Mouse (Mus musculus): ENCODE measurements around the gene G6pc.
"Not testable (repeated sequence)": the region's sequence is repeated elsewhere in the genome, so short reads cannot be mapped to it uniquely, and the experiment has no call there.

Gene G6pc

DNA sequence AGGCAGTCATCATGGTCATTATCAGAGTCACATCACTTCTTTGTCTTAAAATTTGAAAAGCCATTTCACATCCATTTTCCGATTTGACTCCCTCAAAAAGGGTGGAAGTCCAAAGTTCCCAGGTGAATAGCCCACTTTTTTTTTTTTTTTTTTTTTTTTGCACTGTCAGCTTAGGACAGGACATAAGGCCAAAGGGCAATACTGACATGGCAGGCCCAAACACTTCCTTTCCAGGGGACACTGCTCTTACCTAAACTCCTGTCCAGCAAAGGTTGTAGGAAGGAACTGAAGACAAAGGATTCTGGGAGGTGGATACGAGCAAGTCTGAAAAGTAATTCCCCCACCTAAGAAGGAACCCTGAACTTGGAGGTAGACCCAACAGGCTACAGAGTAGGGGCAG lies 11.4 kb upstream of the G6pc start:
- no peak for DNase-seq (ENCODE audit: extremely low spot score)

DNA sequence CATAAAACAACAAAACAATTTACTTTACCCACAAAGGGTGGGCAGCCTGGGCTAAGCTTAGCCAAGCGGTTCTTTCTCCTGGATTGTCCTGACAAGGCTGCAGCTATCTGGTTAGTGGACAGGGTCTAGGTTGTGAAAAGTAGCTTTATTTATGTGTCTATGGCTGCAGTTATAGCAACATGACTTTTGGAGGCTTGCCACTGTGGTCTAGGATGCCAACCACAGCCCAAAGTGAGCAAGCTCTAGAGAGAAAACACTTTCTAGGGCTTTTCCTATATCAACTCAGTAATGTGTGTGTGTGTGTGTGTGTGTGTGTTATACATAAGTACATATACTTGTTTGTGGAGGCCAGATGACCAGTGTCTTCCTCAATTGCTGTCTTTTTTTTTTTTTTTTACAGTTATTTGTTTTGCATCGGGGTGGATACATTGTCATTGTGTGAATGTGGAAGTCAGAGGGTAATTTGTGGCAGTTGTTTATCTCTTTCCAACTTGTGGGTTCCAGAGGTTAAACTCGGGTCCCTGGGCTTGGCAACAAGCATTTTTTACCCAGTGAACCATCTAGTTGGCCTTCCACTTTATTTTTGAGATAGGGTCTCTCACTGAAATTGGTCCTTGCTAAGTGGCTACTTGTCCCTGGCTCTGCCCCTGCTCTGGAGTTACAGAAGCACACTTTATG lies 9.7 kb upstream of the G6pc start:
- DNase-seq (ENCODE audit: extremely low spot score) = no peak

DNA sequence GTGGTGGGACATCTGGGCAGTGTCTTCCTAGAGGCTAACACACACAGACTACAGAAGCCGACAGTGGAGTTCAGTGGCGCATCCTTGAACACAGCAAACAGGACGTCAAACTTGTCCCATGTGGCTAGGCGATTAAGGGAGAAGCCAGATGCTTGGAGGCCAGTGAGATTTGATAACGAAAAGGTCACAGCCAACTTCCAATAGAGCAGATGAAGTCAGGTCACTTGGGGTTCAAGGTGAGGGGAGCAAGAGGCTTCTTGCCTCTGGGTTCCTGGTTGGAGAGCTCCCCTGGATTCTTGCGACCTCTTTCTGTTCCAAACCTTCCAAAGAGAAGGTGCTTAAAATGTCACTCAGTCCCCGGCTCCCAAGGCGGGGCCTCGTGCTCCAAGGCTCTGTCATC lies 7.6 kb upstream of the G6pc start:
- DNase-seq (ENCODE audit: extremely low spot score) = no peak

DNA sequence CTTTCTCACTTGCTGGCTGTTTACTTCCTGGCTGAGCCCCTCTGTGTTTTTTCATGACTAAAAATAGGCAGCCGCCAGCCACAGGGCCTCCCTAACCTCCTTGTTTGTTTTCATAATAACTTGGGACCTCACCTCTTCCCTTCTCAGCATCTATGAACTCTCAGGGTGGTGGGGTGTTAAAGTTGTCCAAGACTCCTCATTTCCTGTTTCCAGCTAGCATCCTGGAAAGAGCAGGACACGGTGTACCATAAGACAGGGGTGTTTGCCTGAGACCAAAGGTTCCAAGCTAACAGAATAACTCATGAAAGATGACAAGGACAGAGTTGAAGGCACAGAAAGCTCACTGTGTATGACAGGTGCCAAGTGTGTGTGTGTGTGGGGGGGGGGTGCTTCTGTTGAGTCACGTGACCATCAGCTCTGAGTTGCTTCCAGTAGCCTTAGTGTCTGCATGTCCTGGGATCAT lies 6.7 kb upstream of the G6pc start:
- no peak for DNase-seq (ENCODE audit: extremely low spot score)

DNA sequence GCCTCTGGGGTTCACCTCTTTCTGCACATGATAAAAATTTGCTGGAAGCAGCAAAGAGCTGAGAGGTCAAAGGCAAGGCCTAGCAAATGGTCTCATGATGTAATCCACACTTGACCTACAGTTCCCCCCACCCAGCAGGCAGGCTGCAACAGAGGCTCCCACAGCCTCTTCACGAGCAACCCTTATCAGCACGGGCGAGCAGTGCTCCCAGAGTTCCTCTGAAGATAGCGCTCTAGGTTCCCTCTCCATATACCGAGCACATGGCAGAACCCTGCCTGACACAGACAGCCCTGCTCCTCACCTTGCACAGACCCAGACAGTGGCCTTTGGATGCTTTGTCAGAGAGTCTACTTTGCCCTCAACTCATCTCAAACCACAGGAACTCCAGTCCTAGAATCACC lies 2.8 kb upstream of the G6pc start:
- no peak for DNase-seq (ENCODE audit: extremely low spot score)

DNA sequence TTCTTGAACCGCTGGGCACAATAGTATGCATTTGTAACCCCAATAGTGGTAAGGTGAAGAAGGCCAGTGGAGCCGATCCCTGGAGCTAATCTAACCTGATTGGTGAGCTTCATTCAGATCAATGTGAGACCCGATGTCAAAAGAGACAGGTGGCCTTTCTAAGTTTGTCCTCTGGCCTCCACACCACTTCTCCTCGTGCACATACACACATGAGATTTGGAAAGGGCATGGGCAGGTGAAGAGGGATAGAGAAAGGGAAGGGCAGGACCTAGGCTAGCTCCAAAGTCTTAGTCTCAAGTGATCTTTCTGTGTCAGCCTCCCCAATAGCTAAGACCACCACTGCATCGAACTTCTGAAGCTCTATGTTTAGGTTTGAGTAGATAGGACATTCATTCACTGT lies 2.8 kb downstream of the G6pc start:
- DNase-seq (ENCODE audit: extremely low spot score) = no peak

DNA sequence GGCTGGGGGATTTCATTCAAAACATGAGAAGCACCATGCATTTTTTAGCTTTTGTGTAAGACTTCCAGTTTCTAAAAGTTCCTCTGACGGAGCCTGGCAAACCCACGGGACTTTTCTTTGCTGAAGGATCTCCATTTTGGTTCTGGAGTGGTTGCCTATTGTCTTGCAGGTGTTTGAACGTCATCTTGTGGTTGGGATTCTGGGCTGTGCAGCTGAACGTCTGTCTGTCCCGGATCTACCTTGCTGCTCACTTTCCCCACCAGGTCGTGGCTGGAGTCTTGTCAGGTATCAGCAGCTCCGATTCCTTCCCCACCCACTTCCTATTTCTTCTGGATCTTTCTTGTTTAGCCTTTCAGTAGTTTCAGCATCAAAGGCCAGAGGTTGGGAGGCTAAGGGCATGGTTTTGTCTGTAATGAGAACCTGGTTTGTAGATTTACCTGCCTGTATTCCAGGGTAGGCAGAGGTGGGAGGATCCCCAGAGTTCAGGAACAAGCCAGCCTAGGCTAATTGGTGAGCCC lies 7.1 kb downstream of the G6pc start:
- DNase-seq (ENCODE audit: extremely low spot score) = no peak

DNA sequence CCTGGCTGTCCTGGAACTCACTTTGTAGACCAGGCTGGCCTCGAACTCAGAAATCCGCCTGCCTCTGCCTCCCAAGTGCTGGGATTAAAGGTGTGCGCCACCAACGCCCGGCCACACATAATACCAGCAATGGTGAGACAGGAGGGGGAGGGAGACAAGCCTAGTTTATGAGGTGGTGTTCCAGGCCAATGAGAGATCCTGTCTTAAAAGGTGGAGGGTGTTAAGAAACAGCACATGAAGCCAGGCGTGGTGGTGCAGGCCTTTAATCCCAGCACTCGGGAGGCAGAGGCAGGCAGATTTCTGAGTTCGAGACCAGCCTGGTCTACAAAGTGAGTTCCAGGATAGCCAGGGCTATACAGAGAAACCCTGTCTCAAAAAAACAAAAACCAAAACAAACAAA lies 10.8 kb downstream of the G6pc start:
- DNase-seq (ENCODE audit: extremely low spot score) = not testable (repeated sequence)

DNA sequence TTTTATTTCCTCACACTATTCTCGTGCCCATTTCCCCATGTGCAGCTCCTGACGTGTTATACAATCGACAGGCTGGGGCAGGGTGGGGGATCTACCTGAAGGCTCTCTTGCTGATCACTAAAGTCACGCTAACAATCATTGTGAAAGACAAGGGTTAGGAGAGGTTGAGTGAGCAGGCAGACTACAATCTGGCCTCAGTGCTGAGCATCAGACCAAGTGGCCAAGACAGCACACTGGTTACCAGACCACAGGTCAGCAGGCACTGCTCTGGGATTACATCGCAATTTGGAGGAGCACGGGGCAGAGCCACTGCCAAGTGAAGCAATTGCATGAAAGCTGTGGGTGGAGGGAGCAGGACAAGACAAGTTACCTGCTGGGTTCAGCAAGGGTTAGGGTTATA lies 11.6 kb downstream of the G6pc start:
- no peak for DNase-seq (ENCODE audit: extremely low spot score)

DNA sequence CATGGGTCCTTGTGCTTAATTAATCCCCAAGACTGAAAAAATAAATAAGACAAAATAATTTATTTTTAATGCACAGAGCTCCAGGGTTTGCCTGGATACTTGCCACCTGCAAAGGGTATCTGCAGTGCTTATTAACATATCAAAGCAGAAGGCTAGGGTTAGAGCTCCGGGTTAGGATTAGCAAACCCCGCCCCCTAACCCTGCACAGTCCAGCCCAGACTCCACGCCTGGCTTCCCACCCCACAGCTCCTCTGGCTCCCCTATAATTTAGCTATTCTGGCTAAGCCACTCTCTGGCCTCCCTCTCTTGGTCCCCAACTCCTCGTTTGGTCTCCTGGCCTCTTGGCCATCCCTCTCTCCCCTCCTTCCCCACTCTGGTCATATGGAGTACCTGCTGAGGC lies 14.5 kb downstream of the G6pc start:
- peak; percentile 24 for DNase-seq (ENCODE audit: extremely low spot score)

DNA sequence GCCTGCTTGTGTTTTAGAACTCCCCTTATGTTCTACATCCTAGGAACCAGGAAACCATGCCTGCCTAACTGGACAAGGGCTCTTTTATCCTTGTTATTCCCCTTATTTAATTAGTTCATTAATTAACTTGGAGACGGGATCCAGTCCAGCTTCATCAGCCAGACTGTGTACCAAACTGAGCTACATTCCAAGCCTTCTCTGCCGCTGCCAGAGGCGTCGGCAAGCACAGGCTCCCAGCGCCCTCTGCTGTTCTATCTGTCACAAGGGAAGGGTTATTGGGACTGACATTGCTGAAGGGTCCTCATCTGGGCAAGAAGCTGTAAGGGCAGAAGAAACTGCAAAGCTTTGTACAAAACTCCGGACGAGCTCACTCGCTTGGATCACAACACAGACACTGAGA lies 27.7 kb downstream of the G6pc start:
- peak; percentile 74 for DNase-seq (ENCODE audit: extremely low spot score)

DNA sequence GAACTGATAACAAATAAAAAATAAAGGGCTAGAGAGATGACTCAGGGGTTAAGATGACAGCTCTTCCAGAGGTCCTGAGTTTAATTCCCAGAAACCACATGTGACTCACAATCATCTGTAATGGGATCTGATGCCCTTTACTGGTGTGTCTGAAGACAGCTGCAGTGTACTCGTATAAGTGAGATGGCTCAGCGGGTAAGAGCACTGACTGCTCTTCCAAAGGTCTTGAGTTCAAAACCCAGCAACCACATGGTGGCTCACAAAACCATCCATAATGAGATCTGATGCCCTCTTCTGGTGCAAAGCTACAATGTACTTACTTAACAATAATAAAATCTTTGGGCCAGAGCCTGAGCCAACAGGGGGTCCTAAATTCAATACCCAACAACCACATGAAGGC lies 47.9 kb downstream of the G6pc start:
- no peak for DNase-seq (ENCODE audit: extremely low spot score)

DNA sequence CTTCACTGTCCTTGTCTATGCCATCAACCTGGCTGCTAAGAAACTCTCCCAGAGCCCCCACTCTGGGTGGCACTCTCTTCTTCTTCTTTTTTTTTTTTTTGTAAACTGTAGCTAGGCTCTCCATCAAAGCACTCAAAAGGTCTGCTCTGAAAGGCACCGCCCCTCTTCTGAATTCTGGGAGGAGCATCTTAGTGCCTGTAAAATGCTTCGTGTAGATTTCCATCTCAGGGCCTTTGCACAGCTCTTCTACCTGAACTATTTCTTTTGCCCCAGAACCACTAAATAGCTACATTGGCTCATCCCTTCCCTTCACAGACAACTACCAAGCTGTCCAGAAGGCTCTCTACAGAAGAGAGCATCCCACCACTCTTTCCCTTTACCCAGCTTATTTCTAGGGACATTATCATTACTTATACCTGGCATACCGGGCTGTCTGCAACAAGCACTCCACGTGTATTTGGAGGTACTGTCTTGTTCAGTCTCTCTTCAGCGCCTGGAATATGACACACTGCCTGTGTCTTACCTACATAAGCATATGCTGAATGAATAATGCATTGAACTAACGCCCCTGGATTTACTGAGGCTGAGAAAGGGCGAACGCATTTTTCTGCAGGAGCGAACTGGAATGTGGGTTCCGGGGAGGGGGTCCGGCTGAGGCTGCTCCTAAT lies 49.2 kb downstream of the G6pc start:
- DNase-seq (ENCODE audit: extremely low spot score) = no peak

DNA sequence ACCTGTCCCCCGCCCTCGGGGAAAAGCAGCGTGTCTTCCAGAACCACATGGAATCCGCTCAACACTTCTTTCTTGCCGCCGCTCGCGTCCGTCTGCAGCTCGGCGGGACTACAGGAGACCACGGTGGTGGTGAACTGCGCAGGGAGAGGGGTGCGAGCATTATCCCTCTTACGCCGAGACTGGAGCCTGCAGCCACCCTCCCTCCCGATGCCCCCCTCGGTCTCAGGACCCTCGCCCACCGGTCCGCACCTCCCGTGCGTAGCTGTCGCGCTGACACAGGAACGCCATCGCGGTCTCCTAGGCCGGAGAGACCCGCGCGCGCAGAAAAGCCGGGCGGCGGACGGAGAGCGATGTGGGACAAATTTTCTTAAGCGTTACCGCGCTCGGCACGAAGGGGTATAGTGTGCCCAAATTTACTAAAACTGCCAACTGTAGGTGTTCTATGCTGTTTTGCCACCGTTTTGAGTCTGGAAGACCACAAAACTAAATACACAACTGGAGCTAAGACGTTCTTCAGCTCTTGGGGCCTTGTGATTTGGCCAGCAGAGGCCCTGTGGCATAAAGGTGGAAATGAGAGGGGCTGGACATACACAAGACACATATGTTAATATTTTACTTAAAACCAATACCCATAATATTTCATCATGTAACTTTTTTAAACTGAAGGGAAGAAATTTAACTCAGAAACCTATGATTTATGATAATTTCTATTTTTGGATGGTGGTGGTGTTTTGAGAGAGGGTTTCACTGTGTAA lies 49.9 kb downstream of the G6pc start, which contains the start of gene Aarsd1:
Gene Aarsd1 (minus strand): TSS at position 515 of the 755 bp plus-strand sequence.
- DNase-seq (ENCODE audit: extremely low spot score) = peak; percentile 89

DNA sequence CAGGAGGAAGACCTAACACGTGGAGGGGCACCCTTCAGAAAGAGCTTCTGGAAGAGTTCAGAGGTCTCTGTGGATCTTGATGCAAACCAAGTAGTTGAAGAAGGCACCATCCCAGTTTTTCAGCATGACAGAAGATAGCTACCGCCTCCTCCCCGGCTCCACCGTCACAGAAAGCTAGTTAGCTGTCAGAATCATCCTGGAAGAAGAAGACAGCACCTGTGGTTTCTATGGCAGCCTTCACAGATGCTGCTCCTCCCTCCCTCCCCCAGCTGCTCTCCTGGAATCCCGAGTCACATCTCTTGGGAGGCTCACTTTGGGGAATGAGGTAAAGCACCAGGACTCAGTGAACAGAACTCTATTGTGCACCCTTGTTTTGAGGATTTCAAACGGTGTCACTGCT lies 51.6 kb downstream of the G6pc start:
- DNase-seq (ENCODE audit: extremely low spot score) = no peak

DNA sequence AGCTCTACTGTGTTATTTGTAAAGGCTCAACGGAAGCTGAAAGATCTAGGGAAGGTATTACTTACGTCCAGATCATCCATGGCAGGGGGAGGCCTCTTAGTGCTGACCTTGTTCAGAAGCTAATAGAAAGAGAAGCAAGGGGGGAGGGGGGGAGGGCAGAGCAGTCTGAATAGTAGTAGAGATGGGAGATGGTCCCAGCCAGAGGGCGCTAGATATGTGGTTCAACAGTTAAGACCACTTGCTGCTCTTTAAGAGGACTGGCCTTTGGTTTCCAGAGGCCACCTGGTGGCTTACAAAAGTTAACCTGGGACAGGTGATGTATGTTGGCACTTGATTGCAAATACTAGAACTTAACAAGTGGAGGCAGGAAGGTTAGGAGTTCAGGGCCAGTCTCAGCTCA lies 52.2 kb downstream of the G6pc start:
- DNase-seq (ENCODE audit: extremely low spot score) = no peak

DNA sequence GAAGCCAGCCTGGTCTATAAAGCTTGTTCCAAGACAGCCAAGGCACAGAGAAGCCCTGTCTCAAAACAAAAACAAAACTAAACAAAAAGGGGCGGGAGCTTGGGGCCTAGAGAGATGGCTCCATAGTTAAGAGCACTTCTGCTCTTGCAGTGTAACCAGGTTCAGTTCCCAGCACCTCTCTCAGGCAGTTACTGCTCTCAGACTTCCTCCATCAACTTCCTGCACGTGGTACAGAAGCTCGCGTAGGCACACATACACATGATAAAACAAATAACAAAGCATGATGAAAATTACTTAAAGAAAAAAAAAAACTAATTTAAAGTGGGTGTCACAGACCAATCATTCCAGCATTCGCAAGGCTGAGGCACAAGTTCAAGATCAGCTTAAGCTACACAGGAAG lies 52.8 kb downstream of the G6pc start:
- no peak for DNase-seq (ENCODE audit: extremely low spot score)

DNA sequence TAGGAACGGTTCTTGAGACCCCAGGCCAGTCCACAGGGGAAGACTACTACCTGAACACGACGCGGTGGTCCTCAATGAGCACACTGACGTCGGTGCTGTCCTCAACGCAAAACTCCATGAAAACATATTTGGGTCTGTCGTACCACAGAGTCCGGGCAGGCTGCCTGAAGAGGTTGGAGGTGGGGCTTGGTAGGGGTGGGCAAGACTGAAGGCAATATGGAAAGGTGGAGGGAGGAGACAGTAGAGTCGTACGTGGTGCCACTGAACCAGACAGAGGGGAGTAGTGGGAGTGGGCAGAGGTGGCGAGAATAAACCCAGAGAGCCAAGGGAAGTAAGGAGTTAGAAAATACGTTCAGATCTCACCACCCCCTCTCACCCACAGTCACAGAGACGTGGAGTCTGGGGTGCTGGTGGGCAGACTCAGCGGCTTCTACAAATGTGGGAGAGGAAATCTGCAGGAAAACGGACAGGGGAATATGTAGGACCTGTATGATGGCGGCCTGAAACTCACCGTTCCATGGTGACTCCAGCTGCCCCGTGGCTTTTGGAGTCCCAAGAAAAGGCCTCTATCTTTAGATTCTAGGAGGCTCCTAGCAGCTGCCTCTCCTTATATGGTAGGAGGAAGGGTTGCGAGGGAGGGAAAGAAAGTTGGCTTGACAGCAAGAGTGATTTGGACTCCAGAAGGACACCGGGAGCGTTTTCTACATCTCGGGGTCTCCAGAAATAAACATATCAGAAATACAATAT lies 56.9 kb downstream of the G6pc start, which contains the start of gene Gm27029:
Gene Gm27029 (minus strand): TSS at position 692 of the 747 bp plus-strand sequence.
- DNase-seq (ENCODE audit: extremely low spot score) = no peak

DNA sequence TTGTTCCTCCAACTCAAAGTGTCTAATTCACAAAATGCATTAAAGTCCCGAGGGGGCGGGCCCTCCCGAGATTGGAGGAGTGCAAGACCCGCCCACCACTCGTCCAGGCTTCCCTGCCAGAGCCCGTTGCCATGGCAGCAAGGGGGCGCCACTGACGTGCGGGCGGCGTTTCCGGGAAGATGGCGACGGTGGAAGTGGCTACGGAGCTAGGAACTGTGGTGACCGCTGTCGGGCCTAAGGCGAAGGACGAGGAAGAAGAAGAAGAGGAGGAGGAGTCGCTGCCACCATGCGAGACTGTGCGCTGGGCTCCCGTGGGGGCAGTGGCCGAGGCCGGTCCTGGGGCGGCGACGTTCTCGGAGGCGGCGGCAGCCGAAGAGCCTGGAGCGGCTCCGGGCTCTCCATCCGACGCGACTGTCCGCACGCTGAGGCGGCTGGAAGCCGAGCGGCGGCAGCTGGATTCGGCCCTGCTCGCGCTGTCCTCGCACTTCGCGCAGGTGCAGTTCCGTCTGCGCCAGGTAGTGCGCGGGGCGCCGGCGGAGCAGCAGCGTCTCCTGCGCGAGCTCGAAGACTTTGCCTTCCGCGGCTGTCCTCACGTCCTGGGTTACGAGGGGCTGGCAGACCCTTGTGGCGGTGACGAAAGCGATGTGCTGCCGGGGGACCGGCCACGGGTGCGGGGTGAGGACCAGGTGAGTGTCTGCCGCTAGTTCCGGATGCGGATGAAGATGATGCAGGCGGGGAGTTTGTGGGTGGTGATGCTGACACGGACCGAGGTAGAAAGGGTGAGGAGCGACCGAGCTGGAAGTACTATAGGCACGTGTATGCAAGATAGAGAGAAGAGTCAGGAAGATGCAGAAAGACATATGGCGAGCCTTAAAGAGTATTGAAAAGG lies 57.8 kb downstream of the G6pc start, which contains the start of the genes Rundc1 and Ptges3l:
Gene Rundc1 (plus strand): TSS at position 161 of the 889 bp plus-strand sequence.
Gene Ptges3l (minus strand): TSS at position 409 of the 889 bp plus-strand sequence.
- DNase-seq (ENCODE audit: extremely low spot score) = peak; percentile 98

DNA sequence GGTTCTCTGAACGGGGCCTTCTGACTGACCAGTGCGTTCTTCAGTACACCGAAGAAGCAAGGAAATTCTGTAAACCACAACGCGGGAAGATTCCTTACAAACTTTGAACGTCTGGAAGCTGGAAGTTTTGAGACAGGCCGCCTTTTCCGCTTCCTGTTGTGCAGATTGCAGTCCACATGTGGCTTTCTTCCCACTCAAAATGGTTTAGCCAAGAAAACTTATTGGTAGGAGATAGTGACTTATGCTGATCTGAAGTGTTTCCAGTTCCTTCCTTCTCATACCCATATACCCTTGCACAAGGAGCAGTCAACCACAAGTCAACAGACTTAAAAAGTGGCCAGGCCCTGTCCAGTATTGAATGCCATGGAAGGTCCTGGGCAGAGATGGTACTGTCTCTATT lies 58.8 kb downstream of the G6pc start:
- DNase-seq (ENCODE audit: extremely low spot score) = no peak

Measured in embryo, embryonic 9.5 days (tissue).